Mouse (Mus musculus) frontal cortex, adult 2 months (tissue): ENCODE measurements around the gene Nemp2. TPM values are rescaled to one million over a fixed set of nuclear protein-coding genes. Genes with fewer than 3 reads are reported as not detected.

Source experiments
- DNase-seq, 2 experiments: peaks; one replicate each; pipeline ENCODE4 v3.0.0; 2022; ENCODE audit warnings: low spot score in 1 of 2; ENCODE audit errors: extremely low spot score in 1 of 2
- polyA plus RNA-seq: library from polyadenylated mRNA; depleted of rRNA; stranded (reverse); fragments of >200 nt; gene quantifications from 2 replicates; pipeline ENCODE4 v1.2.3, GENCODE M21; 2012; rRNA removed

Gene Nemp2
- polyA plus RNA-seq = 10.7 and 12.3 TPM in 2 replicates

GRCm38 (mm10) chr1:52630248-52630936 lies at the start of gene Nemp2:
Nemp2 (plus strand) TSS chr1:52630703.
- peak; percentile 83 to 96 for DNase-seq

GRCm38 (mm10) chr1:52581744-52582143 lies 48.8 kb upstream of the Nemp2 start:
- DNase-seq = no peak

GRCm38 (mm10) chr1:52582866-52583265 lies 47.6 kb upstream of the Nemp2 start:
- no peak for DNase-seq

- peak; percentile 50 to 70 for DNase-seq
These were observed 33.4 kb upstream of the Nemp2 start for GRCm38 (mm10) chr1:52596982-52597646.

DNA sequence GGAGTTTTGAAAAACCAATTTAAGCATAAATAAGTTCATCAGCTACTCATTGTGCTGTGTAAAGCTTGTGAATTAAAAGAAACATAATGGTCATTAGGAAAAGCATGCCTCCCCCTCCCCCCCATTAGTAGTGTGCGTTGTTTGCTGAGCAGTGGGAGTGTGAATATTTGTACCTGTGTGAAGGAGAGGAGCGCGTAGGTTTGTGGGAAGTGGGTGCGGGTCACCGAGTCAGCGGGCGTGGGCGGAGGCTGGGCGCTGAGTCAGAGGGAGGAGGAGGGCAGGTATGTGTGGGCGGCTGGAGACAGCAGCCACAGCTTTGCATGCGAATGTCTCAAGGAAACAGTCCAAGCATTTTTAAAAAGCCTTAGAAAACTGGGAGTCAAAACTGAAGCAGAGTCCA lies 32.7 kb upstream of the Nemp2 start:
- peak; percentile 21 to 74 for DNase-seq

DNA sequence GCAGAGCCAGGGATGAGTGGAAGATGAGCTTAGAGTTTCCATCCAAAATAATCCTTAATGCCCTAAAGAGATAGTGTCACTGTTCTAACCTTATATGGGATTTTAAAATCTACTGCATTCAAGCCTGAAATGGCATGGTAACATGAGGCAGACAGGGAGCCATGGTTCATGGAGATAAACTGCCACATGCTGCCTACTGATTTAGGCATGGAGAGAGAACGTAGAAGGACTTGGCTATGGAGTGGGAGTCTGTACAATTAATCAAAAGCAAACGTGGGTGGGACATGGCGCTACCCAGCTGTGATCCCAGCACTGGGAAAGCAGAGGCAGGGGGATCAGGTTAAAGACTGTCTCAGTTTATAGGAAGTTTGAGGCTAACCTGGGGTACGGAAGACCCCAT lies 32.1 kb upstream of the Nemp2 start:
- no peak for DNase-seq

GRCm38 (mm10) chr1:52601496-52601895 lies 29.0 kb upstream of the Nemp2 start:
- no peak for DNase-seq

- no peak for DNase-seq
These were observed 22.8 kb upstream of the Nemp2 start for GRCm38 (mm10) chr1:52607700-52608099.

- no peak for DNase-seq
These were observed 22.0 kb upstream of the Nemp2 start for GRCm38 (mm10) chr1:52608486-52608885.

DNA sequence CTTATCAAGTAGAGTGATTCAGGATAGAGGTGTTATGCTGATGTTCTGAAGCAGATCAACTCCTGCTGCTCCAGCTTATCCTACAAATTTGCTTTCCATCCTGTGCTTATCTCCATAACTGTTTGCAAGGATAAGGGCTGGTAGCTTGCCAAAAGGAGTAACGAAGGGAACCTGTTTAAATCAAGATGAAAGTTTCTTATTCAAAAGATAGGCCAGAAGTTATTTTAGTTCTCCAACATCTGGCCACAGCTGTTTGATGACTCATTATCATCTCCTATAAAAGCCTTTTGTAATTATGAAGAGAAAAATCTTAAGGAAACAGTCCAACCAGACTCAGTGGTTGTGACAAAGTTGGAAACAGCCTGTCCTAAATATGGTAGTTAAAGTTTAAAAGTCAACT lies 12.3 kb upstream of the Nemp2 start:
- no peak for DNase-seq

DNA sequence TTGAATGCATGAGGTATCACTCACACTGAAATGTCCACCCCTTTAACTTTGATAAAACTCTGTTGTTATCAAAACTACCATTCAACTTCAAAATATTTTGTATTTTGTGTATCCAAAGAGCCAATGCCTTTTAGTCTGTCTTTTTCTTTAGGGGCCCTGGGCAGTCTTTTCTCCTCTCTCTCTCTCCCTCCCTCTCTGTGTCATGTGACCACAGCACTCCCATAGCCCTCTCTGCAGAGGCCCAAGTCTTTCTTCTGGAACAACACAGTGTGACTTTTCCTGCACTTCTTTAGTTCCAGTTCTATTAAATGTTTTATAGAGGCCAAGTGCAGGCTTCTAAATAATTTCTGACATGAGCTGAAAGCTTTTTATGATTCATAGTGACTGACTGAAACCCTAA lies 10.1 kb upstream of the Nemp2 start:
- DNase-seq = no peak

DNA sequence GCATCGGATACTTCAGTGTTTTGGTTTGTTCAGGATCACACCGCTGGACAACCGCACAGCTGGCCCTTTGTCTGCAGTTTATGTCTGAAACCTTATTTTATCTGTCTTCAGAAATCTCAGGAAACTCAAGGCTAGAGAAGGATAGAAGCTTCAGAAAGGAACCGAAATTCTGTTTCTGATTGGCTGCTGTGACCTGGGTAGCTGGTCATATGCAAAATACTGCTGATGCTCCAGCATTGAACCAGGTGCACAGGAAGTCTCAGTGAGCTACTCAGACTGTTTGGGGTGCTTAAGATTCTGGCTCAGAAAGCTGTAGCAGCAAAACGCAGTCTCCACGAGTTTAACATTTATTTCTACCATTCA lies 415 bp downstream of the Nemp2 start:
- DNase-seq = peak in 1 of 2 experiments; percentile 56

GRCm38 (mm10) chr1:52631570-52631969 lies 1.1 kb downstream of the Nemp2 start:
- no peak for DNase-seq

GRCm38 (mm10) chr1:52634251-52634650 lies 3.7 kb downstream of the Nemp2 start:
- no peak for DNase-seq

DNA sequence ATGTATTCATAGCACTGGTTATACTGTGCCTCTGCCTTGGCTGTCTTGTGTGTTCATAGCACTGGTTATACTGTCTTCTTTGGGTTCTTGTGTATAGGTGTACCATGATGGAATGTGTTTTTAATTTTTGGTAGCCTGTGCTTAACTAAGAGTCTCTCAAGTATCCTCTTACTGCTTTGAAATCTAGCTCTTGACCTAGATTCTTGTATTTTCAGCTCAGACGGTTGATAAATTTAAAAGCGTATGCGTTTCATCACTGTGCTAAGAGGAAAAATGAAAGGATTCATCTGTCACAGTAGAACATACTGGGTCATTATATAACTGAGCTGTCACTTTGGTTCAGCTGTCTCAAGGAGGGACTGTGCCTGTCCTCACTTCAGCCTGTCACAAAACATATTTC lies 5.4 kb downstream of the Nemp2 start:
- DNase-seq = no peak

GRCm38 (mm10) chr1:52638101-52638500 lies 7.6 kb downstream of the Nemp2 start:
- DNase-seq = no peak

DNA sequence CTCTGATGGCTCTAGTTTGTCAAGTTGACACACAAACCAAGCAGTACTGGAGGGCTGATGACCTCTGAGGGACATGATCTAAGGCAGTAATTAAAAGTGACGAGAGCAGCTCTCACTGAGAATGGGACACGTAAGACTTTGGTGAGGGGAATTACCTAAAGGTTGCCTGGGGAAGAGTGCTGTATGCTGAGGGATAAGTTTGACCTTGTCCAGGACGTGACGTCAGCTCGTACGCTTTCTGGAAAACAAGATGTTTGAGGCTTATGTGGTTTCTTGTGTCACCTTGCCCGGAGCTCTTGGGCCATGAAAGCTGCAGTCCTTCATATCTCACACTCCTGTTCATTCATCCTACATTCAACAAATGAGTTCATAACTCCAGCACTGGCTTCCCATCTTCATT lies 8.6 kb downstream of the Nemp2 start:
- no peak for DNase-seq

DNA sequence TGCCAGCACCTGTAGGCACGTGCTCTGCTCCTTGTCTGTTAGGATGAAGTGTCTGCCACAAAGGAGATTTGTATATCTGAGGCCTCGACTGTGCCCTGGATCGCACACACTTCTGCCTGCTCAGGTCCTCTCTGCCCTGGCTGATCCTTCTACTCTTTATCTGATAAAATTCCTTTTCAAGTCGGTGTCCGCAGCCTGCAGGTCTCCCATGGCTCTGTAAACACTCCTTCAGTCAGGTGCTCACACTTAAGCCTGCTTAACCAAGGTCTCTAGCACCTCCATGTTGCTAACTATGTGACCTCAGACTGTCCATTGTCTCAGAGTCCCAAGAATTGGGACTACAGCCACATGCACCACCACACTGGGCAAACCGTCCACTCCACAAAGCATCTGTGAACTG lies 9.8 kb downstream of the Nemp2 start:
- DNase-seq = no peak

- no peak for DNase-seq
These were observed 10.2 kb downstream of the Nemp2 start for GRCm38 (mm10) chr1:52640736-52641135.

- peak; percentile 69 to 90 for DNase-seq
These were observed 17.9 kb downstream of the Nemp2 start for GRCm38 (mm10) chr1:52648153-52649027.

- DNase-seq = no peak
These were observed 19.6 kb downstream of the Nemp2 start for GRCm38 (mm10) chr1:52650066-52650465.
